Mouse (Mus musculus) bone marrow, adult 2 months (tissue): ENCODE results near the gene Dagla.

Experiments used
- CTCF ChIP-seq: fragments of 200-500 bp; IDR thresholded peaks from 2 replicates; pipeline ENCODE4 v1.5.1; 2011; ENCODE audit warnings: low read length, control low read depth; ENCODE audit not compliant: control insufficient read depth, insufficient read depth
- POLR2A ChIP-seq: fragments of 200-500 bp; IDR thresholded peaks from 2 replicates; pipeline ENCODE4 v1.6.1; 2011; ENCODE audit warnings: low read depth, mild to moderate bottlenecking, control low read depth, low read length, borderline replicate concordance; ENCODE audit not compliant: control insufficient read depth

DNA sequence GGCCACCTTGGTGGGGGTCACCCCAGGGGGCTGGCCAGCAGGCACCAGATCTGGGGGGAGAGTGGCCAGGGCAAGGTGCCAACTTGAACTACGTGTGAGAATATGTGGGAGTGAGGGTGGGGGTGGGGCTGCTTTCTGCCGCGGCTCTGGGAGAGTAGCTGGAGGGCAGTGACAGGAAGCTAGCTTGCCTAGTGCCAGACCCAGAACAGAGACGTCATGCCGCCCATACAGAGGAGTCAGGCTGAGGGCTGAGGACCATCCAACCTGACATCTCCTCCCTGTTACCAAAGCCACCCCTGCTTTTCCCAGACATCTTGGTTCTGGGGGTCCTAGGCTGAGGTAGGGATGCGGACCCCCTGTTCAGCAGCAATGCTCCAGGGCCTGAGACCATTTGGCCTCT is 57.5 kb downstream of the Dagla start:
- TF ChIP-seq CTCF (no peak), POLR2A (no peak)
